Mouse (Mus musculus) embryonic facial prominence, embryonic 11.5 days (tissue): ENCODE results near the gene Hnrnpa2b1. TPM values are rescaled to one million over a fixed set of nuclear protein-coding genes. Genes with fewer than 3 reads are reported as not detected.

Experiments used
- ATAC-seq: fragments of 200-750 bp; cut with Nextera tagmentation; replicated peaks from 2 replicates; pipeline ENCODE4 v1.8.0; 2017; ENCODE audit warnings: low read depth; ENCODE audit not compliant: insufficient number of reproducible peaks, low FRiP score, low TSS enrichment
- DNase-seq: peaks from one replicate; pipeline ENCODE4 v3.0.0-alpha.2; 2015; ENCODE audit warnings: low spot score
- H3K27ac ChIP-seq: fragments of 300-500 bp; sonication (generic); replicated peaks from 2 replicates; pipeline ENCODE4 v1.5.1; 2014; ENCODE audit warnings: mild to moderate bottlenecking, low read depth, low read length, control low read depth
- H3K27me3 ChIP-seq: fragments of 300-500 bp; sonication (generic); 2 replicates; pipeline ENCODE4 v1.6.1; 2014; ENCODE audit warnings: mild to moderate bottlenecking, low read length, moderate library complexity, mixed read lengths; ENCODE audit not compliant: control insufficient read depth, insufficient read depth
- H3K36me3 ChIP-seq: fragments of 300-500 bp; sonication (generic); replicated peaks from 2 replicates; pipeline ENCODE4 v1.6.1; 2014; ENCODE audit warnings: low read depth, mild to moderate bottlenecking, low read length, moderate library complexity, mixed read lengths; ENCODE audit not compliant: control insufficient read depth, insufficient read depth
- H3K4me1 ChIP-seq: fragments of 300-500 bp; sonication (generic); 2 replicates; pipeline ENCODE4 v1.6.1; 2014; ENCODE audit warnings: low read length, mixed read lengths; ENCODE audit not compliant: control insufficient read depth, insufficient read depth
- H3K4me2 ChIP-seq: fragments of 300-500 bp; sonication (generic); 2 replicates; pipeline ENCODE4 v1.6.1; 2014; ENCODE audit warnings: low read depth, mild to moderate bottlenecking, control low read depth, low read length, moderate library complexity
- H3K4me3 ChIP-seq: fragments of 300-500 bp; sonication (generic); 2 replicates; pipeline ENCODE4 v1.5.1; 2014; ENCODE audit warnings: low read depth, low read length, control low read depth
- H3K9ac ChIP-seq: fragments of 300-500 bp; sonication (generic); replicated peaks from 2 replicates; pipeline ENCODE4 v1.6.1; 2014; ENCODE audit warnings: mild to moderate bottlenecking, control low read depth, low read length
- H3K9me3 ChIP-seq: fragments of 300-500 bp; sonication (generic); replicated peaks from 2 replicates; pipeline ENCODE4 v1.6.1; 2016; ENCODE audit warnings: mild to moderate bottlenecking, low read length, inconsistent platforms, mixed read lengths; ENCODE audit not compliant: control insufficient read depth
- WGBS: fragments of 180-500 bp; shearing (Covaris S2); extraction: QIAGEN DNeasy Blood & Tissue Kit; methylation state at CpG from one replicate; pipeline ENCODE4 v1.1.7; 2014; 5-methylcytosine and 5-hydroxymethylcytosine counted together
- polyA plus RNA-seq: library from polyadenylated mRNA; unstranded; fragments of >200 nt; fragmentation: Nextera tagmentation; extraction: Ambion mirVana; gene quantifications from 2 replicates; pipeline ENCODE4 v1.2.1, GENCODE M21; 2014

The Hnrnpa2b1 gene
- polyA plus RNA-seq, 1 experiment from 2014 or later, result 1,840 TPM

DNA sequence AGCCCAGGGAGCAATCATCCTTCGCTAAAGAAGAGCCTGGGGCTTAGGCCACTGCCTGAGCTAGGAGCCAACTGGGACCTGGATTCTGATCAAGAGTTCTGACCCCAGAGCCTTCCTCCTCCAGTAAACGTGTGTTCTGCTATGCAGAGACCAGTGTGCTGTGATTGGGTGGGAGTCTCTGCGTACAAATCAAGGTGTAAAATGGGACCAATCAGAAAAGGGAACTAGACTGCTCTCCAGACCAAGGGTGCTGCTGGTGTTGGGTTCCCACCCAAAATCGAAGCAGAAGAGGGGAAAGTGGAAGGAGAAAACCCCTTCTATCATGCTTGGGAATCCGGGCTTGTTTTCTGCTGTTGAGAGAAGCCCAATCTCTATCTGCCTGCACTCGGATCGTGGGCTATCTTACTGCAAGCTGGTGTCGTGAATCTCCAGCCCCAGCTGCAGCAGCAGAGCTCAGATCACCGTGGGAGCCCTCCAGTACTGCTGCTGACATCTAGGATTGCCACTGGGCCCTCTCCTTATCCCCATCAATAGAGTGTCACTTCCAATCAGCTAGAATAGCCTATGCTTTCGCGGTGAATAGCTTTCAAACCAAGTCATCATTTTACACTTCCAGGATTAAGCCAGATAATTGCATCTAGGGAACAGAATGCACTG lies 46.1 kb downstream of the Hnrnpa2b1 start:
- WGBS, result 47% methylated on average over 11 of the region's 11 CpGs
- no peak overlapping the region for H3K27ac ChIP-seq
- no peaks in the 10 kb centered on the region; the same call in 1 of the 2 replicates for H3K27me3 ChIP-seq
- no peaks in the 10 kb centered on the region for H3K36me3 ChIP-seq
- no peaks in the 10 kb centered on the region for H3K9me3 ChIP-seq
- no peaks in the 10 kb centered on the region for H3K4me1 ChIP-seq
- H3K4me3 ChIP-seq, result no peak overlapping the region
- H3K4me2 ChIP-seq, result no peak overlapping the region
- H3K9ac ChIP-seq, result no peak overlapping the region
- ATAC-seq (no peak), DNase-seq (no peak)

- H3K4me3 ChIP-seq, result no peak overlapping the region
These were observed 52.3 kb downstream of the Hnrnpa2b1 start for GRCm38 (mm10) chr6:51417306-51417936.

DNA sequence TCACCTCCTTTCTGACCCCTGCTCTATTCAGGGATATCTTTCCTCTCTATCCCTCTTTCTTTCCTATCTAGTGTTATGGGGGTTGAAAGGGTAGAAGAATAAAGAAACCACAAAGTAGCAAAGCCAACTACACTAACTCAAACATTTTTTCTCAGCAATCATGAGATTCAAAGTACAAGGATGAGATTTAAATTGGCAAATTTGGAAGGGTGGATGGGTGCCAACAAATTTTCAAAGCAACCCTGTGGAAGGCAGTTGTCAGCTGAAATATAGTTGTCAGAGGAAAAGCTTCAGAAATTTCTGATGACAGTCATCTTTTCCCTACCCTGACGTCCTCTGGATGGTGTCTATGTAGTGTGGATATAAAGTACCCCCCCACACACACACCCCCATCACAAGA lies 53.3 kb downstream of the Hnrnpa2b1 start:
- H3K27me3 ChIP-seq, result no peaks in the 10 kb centered on the region
- no peaks in the 10 kb centered on the region for H3K9me3 ChIP-seq
- no peak overlapping the region for H3K9ac ChIP-seq
- 50% methylated on average over 1 of the region's 1 CpGs for WGBS
- ATAC-seq, result no peak
- no peaks in the 10 kb centered on the region for H3K36me3 ChIP-seq
- DNase-seq, result no peak
- H3K4me2 ChIP-seq, result no peak overlapping the region
- no peak overlapping the region for H3K4me3 ChIP-seq
- no peak overlapping the region for H3K27ac ChIP-seq
- no peaks in the 10 kb centered on the region for H3K4me1 ChIP-seq

More at GRCm38 (mm10) chr6:51417306-51417936, 52.3 kb downstream of the Hnrnpa2b1 start:
- H3K9me3 ChIP-seq, result no peaks in the 10 kb centered on the region
- H3K4me1 ChIP-seq, result no peaks in the 10 kb centered on the region
- no peaks in the 10 kb centered on the region for H3K36me3 ChIP-seq
- ATAC-seq, result no peak
- H3K27ac ChIP-seq, result no peak overlapping the region
- H3K4me2 ChIP-seq, result no peak overlapping the region
- no peak for DNase-seq
- 89% methylated on average over 4 of the region's 4 CpGs for WGBS
- no peak overlapping the region for H3K9ac ChIP-seq
- no peaks in the 10 kb centered on the region for H3K27me3 ChIP-seq

Other genes starting within 250 kb of the Hnrnpa2b1 start
- gene Nfe2l3, start 37.2 kb downstream of the Hnrnpa2b1 start, polyA plus RNA-seq, result 1.5 and 1.6 TPM in 2 replicates
- gene Cbx3, start 466 bp upstream of the Hnrnpa2b1 start, polyA plus RNA-seq, result 647 and 750 TPM in 2 replicates
- gene Snx10, start 54.0 kb upstream of the Hnrnpa2b1 start, polyA plus RNA-seq, result 26.5 and 27.5 TPM in 2 replicates